Mouse (Mus musculus): ENCODE results near the gene Hipk4.

- TF ChIP-seq CTCF (IDR thresholded peaks at IDR 0.05) (no peak), EP300 (IDR thresholded peaks at IDR 0.05) (no peak)
Measured at GRCm38 (mm10) chr7:27552070-27552469, 29.0 kb downstream of the Hipk4 start.

Measured in lung, postnatal 0 days (tissue).